Mouse (Mus musculus) heart, embryonic 11.5 days (tissue): ENCODE measurements around the gene Etnppl. TPM values are rescaled to one million over a fixed set of nuclear protein-coding genes. Genes with fewer than 3 reads are reported as not detected.

ENCODE experiments used
- ATAC-seq: fragments of 200-750 bp; cut with Nextera tagmentation; replicated peaks from 2 replicates; pipeline ENCODE4 v1.8.0; 2017; ENCODE audit warnings: moderate library complexity; ENCODE audit not compliant: insufficient number of reproducible peaks, low FRiP score, low TSS enrichment
- H3K27ac ChIP-seq: fragments of 300-500 bp; sonication (generic); 2 replicates; pipeline ENCODE4 v1.5.1; 2014; ENCODE audit warnings: mild to moderate bottlenecking, low read depth, low read length
- H3K27me3 ChIP-seq: fragments of 300-500 bp; sonication (generic); 2 replicates; pipeline ENCODE4 v1.6.1; 2014; ENCODE audit warnings: mild to moderate bottlenecking, low read length, mixed read lengths; ENCODE audit not compliant: control insufficient read depth, insufficient read depth
- H3K36me3 ChIP-seq: fragments of 300-500 bp; sonication (generic); 2 replicates; pipeline ENCODE4 v1.6.1; 2014; ENCODE audit warnings: mild to moderate bottlenecking, low read length, moderate library complexity, mixed read lengths; ENCODE audit not compliant: control insufficient read depth, insufficient read depth
- H3K4me1 ChIP-seq: fragments of 300-500 bp; sonication (generic); 2 replicates; pipeline ENCODE4 v1.6.1; 2014; ENCODE audit warnings: low read length; ENCODE audit not compliant: control insufficient read depth, insufficient read depth
- H3K4me2 ChIP-seq: fragments of 300-500 bp; sonication (generic); 2 replicates; pipeline ENCODE4 v1.6.1; 2014; ENCODE audit warnings: mild to moderate bottlenecking, moderate library complexity
- H3K4me3 ChIP-seq: fragments of 300-500 bp; sonication (generic); 2 replicates; pipeline ENCODE4 v1.5.1; 2014; ENCODE audit warnings: low read depth, low read length
- H3K9ac ChIP-seq: fragments of 300-500 bp; sonication (generic); 2 replicates; pipeline ENCODE4 v1.6.1; 2014; ENCODE audit warnings: mild to moderate bottlenecking, low read depth, low read length, moderate library complexity
- H3K9me3 ChIP-seq: fragments of 300-500 bp; sonication (generic); replicated peaks from 2 replicates; pipeline ENCODE4 v1.6.1; 2016; ENCODE audit warnings: low read length; ENCODE audit not compliant: control insufficient read depth
- WGBS: fragments of 180-500 bp; shearing (Covaris S2); extraction: QIAGEN DNeasy Blood & Tissue Kit; methylation state at CpG from one replicate; pipeline ENCODE4 v1.1.7; 2014; ENCODE audit not compliant: insufficient replicate concordance; 5-methylcytosine and 5-hydroxymethylcytosine counted together
- polyA plus RNA-seq: library from polyadenylated mRNA; unstranded; fragments of >200 nt; fragmentation: Nextera tagmentation; extraction: Ambion mirVana; gene quantifications from 2 replicates; pipeline ENCODE4 v1.2.1, GENCODE M21; 2014

Etnppl gene
- polyA plus RNA-seq, 1 experiment from 2014 or later: not detected

DNA sequence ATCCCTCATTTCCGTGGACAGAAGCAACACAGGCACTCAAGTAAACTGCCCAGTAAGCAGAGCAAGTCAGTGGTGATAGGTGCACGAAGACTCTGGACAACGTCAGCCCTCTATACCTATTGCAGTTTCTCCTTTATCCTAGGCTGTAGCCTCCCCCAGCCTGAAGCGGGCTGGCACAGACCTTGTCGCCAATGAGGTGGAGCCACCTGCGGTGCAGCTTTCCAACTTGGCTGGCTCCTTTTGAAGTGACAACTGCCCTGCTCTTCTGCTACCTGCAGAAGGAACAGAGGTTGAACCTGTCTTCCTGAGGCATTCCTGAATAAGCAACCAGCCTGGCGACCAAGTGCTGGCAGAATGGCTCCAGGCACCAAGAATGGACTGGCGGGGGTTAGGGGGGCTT is 66.6 kb downstream of the Etnppl start:
- Histone ChIP-seq H3K9ac (no peak overlapping the region), H3K4me3 (no peak overlapping the region), H3K9me3 (no peaks in the 10 kb centered on the region), H3K4me1 (no peaks in the 10 kb centered on the region), H3K36me3 (no peaks in the 10 kb centered on the region), H3K27me3 (no peaks in the 10 kb centered on the region), H3K27ac (no peak overlapping the region), H3K4me2 (no peak overlapping the region)
- no peak for ATAC-seq
- WGBS: 61% methylated on average over 8 of the region's 8 CpGs

DNA sequence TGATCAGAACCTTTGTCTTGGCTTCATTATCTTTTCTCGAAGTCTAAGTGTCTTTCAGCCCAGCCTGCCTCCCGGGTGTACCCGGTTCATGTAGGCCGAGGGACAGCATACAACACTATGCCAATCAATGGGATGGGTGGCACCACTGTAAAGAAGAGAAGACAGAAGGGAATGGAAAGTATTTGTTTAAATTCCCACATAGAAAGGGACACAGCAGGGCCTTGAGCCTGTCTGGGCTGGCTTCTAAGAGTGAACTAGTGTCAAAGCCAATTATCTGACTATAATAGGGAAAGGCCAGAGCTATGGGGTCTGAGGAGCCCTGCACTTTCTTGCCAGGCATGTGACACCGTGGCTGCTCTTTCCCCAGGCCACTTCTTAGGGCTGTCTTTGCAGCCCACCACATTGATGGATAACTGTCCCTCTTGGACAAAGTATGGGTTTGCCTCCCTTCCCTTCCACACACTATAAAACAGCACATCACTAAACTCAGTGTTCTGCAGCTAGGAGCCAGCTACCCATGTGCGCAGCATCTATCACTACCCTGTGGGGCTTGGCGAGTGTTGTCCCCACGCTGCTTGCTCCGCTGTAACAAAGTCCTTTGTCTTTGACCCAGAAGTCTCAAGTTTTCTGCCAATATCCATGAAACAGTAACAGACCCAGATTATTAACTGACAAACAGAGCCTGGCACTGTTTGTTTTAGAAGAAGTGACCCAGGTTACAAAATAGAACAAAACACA is 67.2 kb downstream of the Etnppl start:
- H3K36me3 ChIP-seq: no peaks in the 10 kb centered on the region
- 85% methylated on average over 9 of the region's 9 CpGs for WGBS
- no peak overlapping the region for H3K4me2 ChIP-seq
- ATAC-seq: no peak
- H3K27ac ChIP-seq: no peak overlapping the region
- H3K27me3 ChIP-seq: no peaks in the 10 kb centered on the region
- no peak overlapping the region for H3K4me3 ChIP-seq
- H3K9me3 ChIP-seq: no peaks in the 10 kb centered on the region
- no peaks in the 10 kb centered on the region for H3K4me1 ChIP-seq
- H3K9ac ChIP-seq: no peak overlapping the region

DNA sequence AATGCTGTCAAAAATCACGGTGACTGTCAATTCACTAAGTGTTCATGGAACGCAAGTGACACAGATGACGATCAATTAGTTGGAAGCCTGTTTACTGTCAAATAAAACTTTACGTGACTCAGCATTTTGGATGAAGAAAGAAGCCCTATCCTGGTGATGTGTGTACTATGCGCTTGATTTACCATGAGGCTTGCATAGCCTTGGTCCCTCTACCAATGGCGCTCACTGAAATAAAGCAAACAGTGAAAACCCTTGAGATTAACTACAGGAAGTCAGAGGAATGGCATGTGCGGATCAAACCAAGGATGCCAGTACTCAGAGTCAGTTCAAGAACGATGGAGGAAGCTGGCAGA is 67.7 kb downstream of the Etnppl start:
- 84% methylated on average over 8 of the region's 8 CpGs for WGBS
- H3K4me2 ChIP-seq: no peak overlapping the region
- no peaks in the 10 kb centered on the region for H3K27me3 ChIP-seq
- no peaks in the 10 kb centered on the region for H3K4me1 ChIP-seq
- no peaks in the 10 kb centered on the region for H3K36me3 ChIP-seq
- no peak for ATAC-seq
- no peak overlapping the region for H3K9ac ChIP-seq
- no peaks in the 10 kb centered on the region for H3K9me3 ChIP-seq
- H3K27ac ChIP-seq: no peak overlapping the region
- no peak overlapping the region for H3K4me3 ChIP-seq

DNA sequence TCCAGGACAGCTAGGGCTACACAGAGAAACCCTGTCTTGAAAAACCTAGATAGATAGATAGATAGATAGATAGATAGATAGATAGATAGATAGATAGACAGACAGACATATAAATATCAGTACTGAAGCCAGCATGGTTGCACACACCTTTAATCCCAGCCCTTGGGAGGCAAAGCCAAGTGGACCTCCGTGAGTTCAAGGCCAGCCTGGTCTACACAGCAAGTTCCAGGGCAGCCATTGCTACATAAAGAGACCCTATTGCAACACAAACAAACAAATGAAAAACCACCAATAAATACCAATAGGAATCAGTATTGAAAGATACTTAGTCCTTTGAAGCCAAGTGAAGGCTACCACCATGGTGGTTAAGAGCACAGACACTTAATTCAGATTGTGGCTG is 69.8 kb downstream of the Etnppl start:
- H3K4me1 ChIP-seq: peaks cover 6% of the 10 kb centered on the region; the same call in 1 of the 2 replicates
- no peak for ATAC-seq
- no peak overlapping the region for H3K4me2 ChIP-seq
- H3K4me3 ChIP-seq: no peak overlapping the region
- H3K9ac ChIP-seq: no peak overlapping the region
- no peaks in the 10 kb centered on the region for H3K27me3 ChIP-seq
- WGBS: 89% methylated on average over 1 of the region's 1 CpGs
- no peaks in the 10 kb centered on the region for H3K36me3 ChIP-seq
- H3K9me3 ChIP-seq: no peaks in the 10 kb centered on the region
- H3K27ac ChIP-seq: no peak overlapping the region

Other genes with a start within 250 kb of the Etnppl start
- gene Ostc, start 92.0 kb downstream of the Etnppl start, polyA plus RNA-seq: 282 and 300 TPM in 2 replicates
- gene Rpl34, start 113.0 kb downstream of the Etnppl start, polyA plus RNA-seq: 614 and 626 TPM in 2 replicates